Mouse (Mus musculus) cerebellum, adult 2 months (tissue): ENCODE results near the gene Gm4869. TPM values are rescaled to one million over a fixed set of nuclear protein-coding genes. Genes with fewer than 3 reads are reported as not detected.

ENCODE experiments used
- DNase-seq, 2 experiments: peaks; one replicate each; pipeline ENCODE4 v3.0.0; 2021
- H3K27ac ChIP-seq: fragments of 200-500 bp; 2 replicates; pipeline ENCODE4 v1.5.1; 2012; ENCODE audit warnings: low read length, control low read depth, inconsistent platforms; ENCODE audit not compliant: insufficient read depth
- H3K27me3 ChIP-seq: fragments of 200-500 bp; 2 replicates; pipeline ENCODE4 v1.6.1; 2012; ENCODE audit warnings: inconsistent platforms, mild to moderate bottlenecking, low read length, moderate library complexity; ENCODE audit not compliant: control insufficient read depth, insufficient read depth
- H3K4me1 ChIP-seq: fragments of 200-500 bp; 2 replicates; pipeline ENCODE4 v1.6.1; 2011; ENCODE audit warnings: low read length; ENCODE audit not compliant: control insufficient read depth, insufficient read depth
- H3K4me3 ChIP-seq: fragments of 200-500 bp; replicated peaks from 2 replicates; pipeline ENCODE3; 2011; ENCODE audit warnings: mild to moderate bottlenecking, low read depth, low read length, control low read depth; ENCODE audit not compliant: insufficient read depth
- CTCF ChIP-seq: fragments of 200-500 bp; IDR thresholded peaks from 2 replicates; pipeline ENCODE4 v1.5.1; 2011; ENCODE audit warnings: low read depth, mild to moderate bottlenecking, control low read depth, low read length, moderate library complexity, borderline replicate concordance; ENCODE audit not compliant: insufficient read depth
- POLR2A ChIP-seq: fragments of 200-500 bp; IDR thresholded peaks from 2 replicates; pipeline ENCODE4 v1.6.1; 2011; ENCODE audit warnings: low read length, control low read depth, borderline replicate concordance; ENCODE audit not compliant: insufficient read depth
- WGBS: fragments of 180-500 bp; shearing (Covaris S2); methylation state at CpG from one replicate; pipeline ENCODE4 v1.1.7; 2018; 5-methylcytosine and 5-hydroxymethylcytosine counted together
- polyA plus RNA-seq: library from polyadenylated mRNA; depleted of rRNA; stranded (reverse); fragments of >200 nt; gene quantifications from 2 replicates; pipeline ENCODE4 v1.2.3, GENCODE M21; 2012

The Gm4869 gene
- polyA plus RNA-seq, 1 experiment, result not detected

DNA sequence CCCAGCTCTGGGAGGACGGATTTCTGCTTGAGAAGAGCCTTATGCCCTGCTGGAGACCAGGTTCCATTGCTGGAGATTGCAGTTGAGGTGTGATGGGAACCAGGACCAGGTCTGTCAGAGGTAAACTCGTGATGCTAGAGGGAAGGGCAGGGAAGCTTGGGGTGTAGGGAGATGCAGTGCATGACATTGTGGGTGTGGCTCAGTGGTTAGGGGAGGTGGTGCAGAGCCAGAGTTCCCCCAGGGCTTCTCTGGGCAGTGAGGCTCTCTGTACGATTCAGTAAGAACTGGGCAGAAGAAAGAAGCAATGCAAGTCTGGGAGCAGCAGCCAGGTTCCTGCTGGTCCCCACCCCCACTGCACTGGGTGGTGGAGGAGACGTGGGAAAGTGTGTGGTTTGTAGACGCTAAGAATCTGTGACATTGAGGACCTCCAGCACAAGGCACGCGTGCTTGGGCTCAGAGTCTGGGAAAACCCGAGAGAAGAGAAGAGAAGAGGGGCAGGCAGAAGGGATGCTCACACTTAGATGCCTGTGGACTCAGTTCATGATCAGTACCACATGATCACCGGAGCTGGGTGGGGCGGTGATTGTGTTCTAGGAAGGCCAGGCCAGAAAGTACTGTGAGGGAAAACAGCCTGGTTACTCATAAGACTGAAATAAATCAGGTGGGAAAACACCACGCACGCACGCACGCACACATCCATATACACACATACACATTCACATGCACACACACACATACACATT lies 62.2 kb downstream of the Gm4869 start:
- Histone ChIP-seq H3K27me3 (no peaks in the 10 kb centered on the region), H3K4me3 (no peak overlapping the region), H3K27ac (no peak overlapping the region), H3K4me1 (peaks cover 29% of the 10 kb centered on the region)
- DNase-seq, result no peak
- WGBS, result 79% methylated on average over 14 of the region's 14 CpGs
- TF ChIP-seq POLR2A (no peak), CTCF (no peak)

DNA sequence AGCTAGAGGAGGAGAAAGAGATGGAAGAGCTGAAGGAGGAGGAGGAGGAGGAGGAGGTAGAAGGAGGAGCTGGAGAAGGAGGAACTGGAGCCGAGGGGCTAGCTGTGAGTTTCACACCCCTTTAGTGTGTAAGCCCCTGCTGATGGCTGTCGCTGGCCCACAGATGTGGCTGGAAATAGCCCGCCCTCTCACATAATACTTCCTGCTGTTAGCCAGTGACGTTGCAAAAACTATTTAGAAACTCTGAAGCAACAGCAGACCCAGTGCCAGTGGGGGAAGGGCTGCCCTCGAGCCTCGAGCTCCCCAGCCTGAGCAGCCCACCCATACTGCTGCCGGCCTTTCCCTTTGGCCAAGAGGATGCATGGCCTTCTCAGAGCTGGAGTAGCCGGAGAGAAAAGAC lies 63.2 kb downstream of the Gm4869 start:
- H3K4me3 ChIP-seq, result no peak overlapping the region
- peaks cover 23% of the 10 kb centered on the region for H3K4me1 ChIP-seq
- TF ChIP-seq CTCF (no peak), POLR2A (no peak)
- H3K27ac ChIP-seq, result no peak overlapping the region
- 55% methylated on average over 8 of the region's 8 CpGs for whole genome bisulfite sequencing
- no peak for DNase-seq
- no peaks in the 10 kb centered on the region for H3K27me3 ChIP-seq

DNA sequence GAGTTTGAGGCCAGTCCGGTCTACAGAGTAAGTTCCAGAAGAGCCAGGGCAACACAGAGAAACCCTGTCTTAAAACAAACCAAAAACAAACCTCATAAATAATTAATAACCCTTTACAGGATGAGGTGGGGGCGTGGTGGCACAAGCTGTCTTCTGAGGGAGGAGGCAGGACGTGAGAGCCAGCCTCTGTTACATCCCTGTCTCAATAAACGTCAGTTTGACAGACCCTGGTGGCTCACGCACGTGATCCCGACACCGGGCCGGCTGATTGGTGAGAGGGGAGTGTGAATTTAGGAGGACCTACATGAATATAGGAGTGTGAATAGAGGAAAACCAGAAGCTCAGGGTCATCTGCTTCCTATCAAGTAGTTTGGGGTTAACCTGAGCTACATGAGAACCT lies 63.8 kb downstream of the Gm4869 start:
- Histone ChIP-seq H3K4me1 (peaks cover 23% of the 10 kb centered on the region), H3K27me3 (no peaks in the 10 kb centered on the region), H3K27ac (no peak overlapping the region)

DNA sequence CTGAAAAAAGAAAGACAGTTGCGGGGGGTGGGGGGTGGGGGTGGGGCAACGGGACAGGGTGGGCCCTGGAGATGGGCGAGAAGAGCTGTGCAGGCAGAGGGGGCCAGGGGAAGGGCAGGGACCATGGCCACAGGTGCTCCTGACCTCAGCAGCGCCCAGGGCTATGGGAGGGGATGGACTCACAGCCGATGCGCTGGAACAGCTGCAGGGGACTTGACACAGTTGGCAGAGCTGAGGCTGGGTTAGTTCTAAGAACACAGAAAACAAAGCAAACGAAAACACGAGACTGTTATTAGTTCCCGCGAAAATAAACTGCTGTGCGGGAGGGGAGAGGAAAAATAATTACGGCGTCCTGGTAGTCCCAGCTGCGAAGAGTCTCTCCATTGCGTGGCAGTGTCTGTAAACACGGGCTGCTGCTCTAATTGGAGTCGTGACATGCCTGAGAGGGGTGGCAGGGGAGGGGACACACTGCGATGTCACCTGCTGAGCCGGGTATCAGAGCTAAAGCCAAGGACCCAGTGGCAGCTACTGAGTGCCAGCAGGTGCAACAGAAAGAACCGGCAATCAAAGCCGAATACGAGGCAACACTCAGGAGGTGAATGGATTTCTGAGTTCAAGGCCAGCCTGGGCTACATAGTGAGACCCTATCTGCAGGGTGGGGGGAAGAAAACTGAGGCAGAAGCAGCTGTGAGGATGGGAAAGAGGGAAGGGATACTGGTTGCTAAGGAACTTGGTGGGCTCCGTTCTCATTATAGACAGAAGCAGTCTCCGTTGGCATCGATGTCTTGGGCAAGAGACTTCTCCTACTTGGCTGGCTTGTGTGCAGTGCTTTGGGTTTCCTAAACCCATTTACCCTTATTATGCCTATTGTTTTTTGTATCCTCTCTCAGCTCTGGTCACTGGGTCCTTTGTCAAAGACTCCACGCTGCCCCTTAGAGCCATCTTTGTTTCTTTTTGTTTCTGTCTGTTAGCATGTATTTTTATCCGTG lies 64.9 kb downstream of the Gm4869 start:
- Histone ChIP-seq H3K4me1 (peaks cover 23% of the 10 kb centered on the region), H3K4me3 (no peak overlapping the region), H3K27me3 (no peaks in the 10 kb centered on the region), H3K27ac (no peak overlapping the region)
- TF ChIP-seq CTCF (no peak), POLR2A (no peak)
- DNase-seq, result peak; percentile 26 to 42
- 23% methylated on average over 27 of the region's 27 CpGs for WGBS

More for the DNA sequence above, 63.8 kb downstream of the Gm4869 start:
- H3K4me3 ChIP-seq, result no peak overlapping the region
- no peak for DNase-seq
- 56% methylated on average over 9 of the region's 9 CpGs for WGBS
- no peak for TF ChIP-seq CTCF
- no peak for TF ChIP-seq POLR2A

DNA sequence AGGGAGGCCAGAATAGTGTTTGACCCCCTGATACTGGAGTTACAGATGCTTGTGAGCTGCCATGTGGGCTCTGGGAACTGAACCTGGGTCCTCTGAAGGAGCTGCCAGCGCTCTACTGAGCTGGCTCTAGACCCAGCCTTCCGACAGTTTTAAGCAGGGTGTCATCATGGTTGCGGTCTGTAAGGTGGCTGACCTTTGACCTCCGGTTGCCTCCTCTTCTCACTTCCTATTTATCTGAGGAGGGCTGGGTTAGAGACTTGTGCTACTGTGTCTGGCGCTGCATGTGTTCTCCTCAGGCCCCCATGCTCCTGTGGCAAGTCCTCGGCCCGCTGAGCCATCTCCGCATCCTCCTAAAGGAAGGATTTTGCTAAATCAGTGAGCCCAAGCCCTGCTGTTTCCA lies 68.5 kb downstream of the Gm4869 start:
- Histone ChIP-seq H3K4me1 (peaks cover 5% of the 10 kb centered on the region), H3K27ac (no peak overlapping the region), H3K27me3 (no peaks in the 10 kb centered on the region), H3K4me3 (no peak overlapping the region)
- TF ChIP-seq POLR2A (no peak), CTCF (no peak)
- 79% methylated on average over 8 of the region's 8 CpGs for WGBS
- DNase-seq, result no peak

DNA sequence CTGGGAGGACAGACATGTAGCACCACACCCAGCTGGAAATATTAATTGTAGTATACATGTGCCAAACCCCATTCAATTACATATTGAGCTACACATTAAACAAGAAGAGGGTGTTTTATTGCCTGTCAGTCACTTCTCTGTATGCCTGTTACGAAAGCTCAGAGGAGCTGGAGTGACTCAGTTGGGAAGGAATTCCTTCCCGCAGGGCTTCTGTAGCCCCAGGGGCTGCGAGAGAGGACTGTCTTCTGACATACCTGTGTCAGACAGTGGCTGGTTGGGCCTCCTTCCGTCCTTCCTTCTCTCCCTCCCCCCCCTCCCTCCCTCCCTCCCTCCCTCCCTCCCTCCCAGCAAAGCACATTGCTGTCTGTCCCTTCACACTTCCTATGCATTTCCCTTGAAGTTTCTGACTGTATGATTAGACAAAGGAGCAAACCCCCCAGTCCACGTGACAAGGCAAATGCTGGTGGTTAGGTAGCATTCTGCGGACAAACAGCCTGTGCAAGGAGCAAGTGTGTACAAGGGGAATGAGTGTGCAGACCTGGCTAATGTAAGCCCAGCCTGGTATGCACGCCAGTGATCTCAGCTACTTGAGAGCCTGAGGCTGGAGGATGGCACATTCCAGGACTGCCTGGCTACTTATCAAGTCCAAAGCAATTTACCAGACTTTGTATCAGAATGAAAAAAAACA lies 69.5 kb downstream of the Gm4869 start:
- Histone ChIP-seq H3K27me3 (no peaks in the 10 kb centered on the region), H3K4me1 (peaks cover 5% of the 10 kb centered on the region), H3K4me3 (no peak overlapping the region), H3K27ac (no peak overlapping the region)
- 65% methylated on average over 7 of the region's 7 CpGs for WGBS
- no peak for DNase-seq
- no peak for TF ChIP-seq POLR2A
- TF ChIP-seq CTCF, result no peak

DNA sequence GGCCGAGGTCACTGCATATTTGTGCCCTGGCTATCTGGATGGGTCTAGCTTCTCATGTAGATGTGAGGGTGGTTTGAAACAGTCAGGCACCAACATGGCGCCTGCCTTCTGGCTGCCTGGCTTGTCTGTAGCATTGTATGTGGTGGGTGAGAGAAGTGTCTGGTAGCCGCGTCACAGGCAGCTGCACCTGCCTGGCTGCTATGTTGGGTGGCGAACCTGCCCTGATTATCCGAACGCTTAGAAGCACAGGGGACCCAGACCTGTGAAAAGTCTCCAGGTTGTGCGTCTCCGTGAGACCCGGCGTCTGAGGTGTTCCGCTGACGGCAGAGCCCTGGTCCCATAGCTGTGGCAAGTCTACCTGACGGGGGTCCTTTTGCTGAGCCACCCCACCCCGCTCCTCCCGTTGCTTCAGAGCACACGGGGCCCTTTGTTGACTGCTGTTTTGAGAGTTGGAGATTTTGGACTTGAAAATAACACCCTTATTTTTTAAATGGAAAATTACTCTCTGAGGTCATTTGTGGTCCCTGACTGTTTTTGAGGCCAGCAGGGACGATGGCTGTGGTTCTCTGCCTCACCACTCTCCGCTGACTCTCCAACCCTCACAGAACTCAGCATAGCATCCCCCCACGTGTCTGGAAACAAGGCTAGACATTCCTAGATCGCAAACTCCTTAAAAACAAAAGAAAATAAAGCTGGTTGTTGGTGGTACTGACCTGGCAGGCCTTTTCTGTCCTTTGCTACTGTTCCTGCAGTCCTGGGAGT lies 71.9 kb downstream of the Gm4869 start:
- no peak overlapping the region for H3K4me3 ChIP-seq
- no peaks in the 10 kb centered on the region for H3K27me3 ChIP-seq
- TF ChIP-seq POLR2A, result no peak
- no peak for TF ChIP-seq CTCF
- H3K27ac ChIP-seq, result no peak overlapping the region
- no peaks in the 10 kb centered on the region for H3K4me1 ChIP-seq
- 86% methylated on average over 21 of the region's 21 CpGs for WGBS
- DNase-seq, result no peak
